Mouse (Mus musculus): Measurements from ENCODE around the gene Igsf3. TPM values are rescaled to one million over a fixed set of nuclear protein-coding genes. Genes with fewer than 3 reads are reported as not detected.
A peak's percentile ranks its signal among the peaks of the same experiment; 100 is the strongest.

Igsf3 gene
- total and polyA plus RNA-seq, 2 experiments from 2014 or later, result 84.2 to 102 TPM

GRCm38 (mm10) chr3:101443265-101443881 lies 66.5 kb downstream of the Igsf3 start:
- H3K9ac ChIP-seq (replicated peaks; ENCODE audit: low read length, poor library complexity, severe bottlenecking), result no peak overlapping the region
- peak; percentile 66 for DNase-seq (ENCODE audit: low spot score)

GRCm38 (mm10) chr3:101444437-101444836 lies 67.6 kb downstream of the Igsf3 start:
- Histone ChIP-seq H3K9ac (replicated peaks; ENCODE audit: low read length, poor library complexity, severe bottlenecking) (no peak overlapping the region), H3K4me2 (ENCODE audit: low read depth, low read length, poor library complexity, severe bottlenecking) (no peak overlapping the region), H3K27me3 (ENCODE audit: insufficient read depth, low read length) (no peaks in the 10 kb centered on the region), H3K27ac (ENCODE audit: low read depth, low read length) (no peak overlapping the region), H3K36me3 (ENCODE audit: insufficient read depth, low read length) (peaks cover 20% of the 10 kb centered on the region), H3K4me3 (ENCODE audit: low read depth, low read length) (no peak overlapping the region), H3K9me3 (ENCODE audit: low read length) (no peaks in the 10 kb centered on the region), H3K4me1 (ENCODE audit: insufficient read depth, low read length) (peaks cover 9% of the 10 kb centered on the region; the same call in 1 of the 2 replicates)
- TF ChIP-seq CTCF (IDR thresholded peaks at IDR 0.05), result no peak
- ATAC-seq (ENCODE audit: low FRiP score) (no peak), DNase-seq (ENCODE audit: low spot score) (no peak)
- WGBS, result 76% methylated on average over 8 of the region's 8 CpGs

More at GRCm38 (mm10) chr3:101443265-101443881, 66.5 kb downstream of the Igsf3 start:
- Histone ChIP-seq H3K4me3 (ENCODE audit: low read depth, low read length) (no peak overlapping the region), H3K9me3 (ENCODE audit: low read length) (no peaks in the 10 kb centered on the region), H3K36me3 (ENCODE audit: insufficient read depth, low read length) (peaks cover 23% of the 10 kb centered on the region), H3K27ac (ENCODE audit: low read depth, low read length) (peak overlapping the region; percentile 9; the same call in 1 of the 2 replicates), H3K4me2 (ENCODE audit: low read depth, low read length, poor library complexity, severe bottlenecking) (no peak overlapping the region), H3K27me3 (ENCODE audit: insufficient read depth, low read length) (no peaks in the 10 kb centered on the region), H3K4me1 (ENCODE audit: insufficient read depth, low read length) (peaks cover 1% of the 10 kb centered on the region; the same call in 1 of the 2 replicates)
- WGBS, result 72% methylated on average over 11 of the region's 11 CpGs
- ATAC-seq (ENCODE audit: low FRiP score), result peak; percentile 73; the same call in 1 of the 2 replicates
- peak; percentile 76 for TF ChIP-seq CTCF (IDR thresholded peaks at IDR 0.05)

- no peak for DNase-seq (ENCODE audit: low spot score)
- Histone ChIP-seq H3K4me3 (ENCODE audit: low read depth, low read length) (no peak overlapping the region), H3K27me3 (ENCODE audit: insufficient read depth, low read length) (no peaks in the 10 kb centered on the region), H3K27ac (ENCODE audit: low read depth, low read length) (0 out of 2 replicates have a peak overlapping the region, but pooled peaks have one; percentile 32), H3K36me3 (ENCODE audit: insufficient read depth, low read length) (peaks cover 14% of the 10 kb centered on the region; the same call in 1 of the 2 replicates), H3K4me2 (ENCODE audit: low read depth, low read length, poor library complexity, severe bottlenecking) (no peak overlapping the region), H3K9me3 (ENCODE audit: low read length) (no peaks in the 10 kb centered on the region), H3K4me1 (ENCODE audit: insufficient read depth, low read length) (peaks cover 14% of the 10 kb centered on the region; the same call in 1 of the 2 replicates), H3K9ac (replicated peaks; ENCODE audit: low read length, poor library complexity, severe bottlenecking) (no peak overlapping the region)
- WGBS, result 72% methylated on average over 4 of the region's 4 CpGs
- no peak for ATAC-seq (ENCODE audit: low FRiP score)
- TF ChIP-seq CTCF (IDR thresholded peaks at IDR 0.05), result 0 out of 2 replicates have a peak, but pooled peaks have one; percentile 9
Measured at GRCm38 (mm10) chr3:101447239-101447638, 70.4 kb downstream of the Igsf3 start.

- Histone ChIP-seq H3K9ac (replicated peaks; ENCODE audit: low read length, poor library complexity, severe bottlenecking) (no peak overlapping the region), H3K9me3 (ENCODE audit: low read length) (no peaks in the 10 kb centered on the region), H3K27ac (ENCODE audit: low read depth, low read length) (peak overlapping the region; percentile 71), H3K36me3 (ENCODE audit: insufficient read depth, low read length) (peaks cover 26% of the 10 kb centered on the region; the same call in 1 of the 2 replicates), H3K4me2 (ENCODE audit: low read depth, low read length, poor library complexity, severe bottlenecking) (no peak overlapping the region), H3K27me3 (ENCODE audit: insufficient read depth, low read length) (no peaks in the 10 kb centered on the region), H3K4me1 (ENCODE audit: insufficient read depth, low read length) (peaks cover 14% of the 10 kb centered on the region; the same call in 1 of the 2 replicates), H3K4me3 (ENCODE audit: low read depth, low read length) (no peak overlapping the region)
- 43% methylated on average over 3 of the region's 3 CpGs for WGBS
- no peak for TF ChIP-seq CTCF (IDR thresholded peaks at IDR 0.05)
- DNase-seq (ENCODE audit: low spot score), result no peak
- ATAC-seq (ENCODE audit: low FRiP score), result peak; percentile 81
Measured at GRCm38 (mm10) chr3:101448765-101449164, 71.9 kb downstream of the Igsf3 start.

- no peak overlapping the region for H3K27ac ChIP-seq (ENCODE audit: low read depth, low read length)
- H3K9ac ChIP-seq (replicated peaks; ENCODE audit: low read length, poor library complexity, severe bottlenecking), result no peak overlapping the region
- no peaks in the 10 kb centered on the region for H3K9me3 ChIP-seq (ENCODE audit: low read length)
- H3K4me3 ChIP-seq (ENCODE audit: low read depth, low read length), result no peak overlapping the region
- DNase-seq (ENCODE audit: low spot score) (no peak), ATAC-seq (ENCODE audit: low FRiP score) (no peak)
- no peaks in the 10 kb centered on the region for H3K27me3 ChIP-seq (ENCODE audit: insufficient read depth, low read length)
- H3K4me2 ChIP-seq (ENCODE audit: low read depth, low read length, poor library complexity, severe bottlenecking), result no peak overlapping the region
- 93% methylated on average over 31 of the region's 31 CpGs for WGBS
- no peak for TF ChIP-seq CTCF (IDR thresholded peaks at IDR 0.05)
- H3K4me1 ChIP-seq (ENCODE audit: insufficient read depth, low read length), result peaks cover 14% of the 10 kb centered on the region; the same call in 1 of the 2 replicates
- H3K36me3 ChIP-seq (ENCODE audit: insufficient read depth, low read length), result peaks cover 35% of the 10 kb centered on the region; the same call in 1 of the 2 replicates
Measured at GRCm38 (mm10) chr3:101450811-101451428, 74.0 kb downstream of the Igsf3 start.

- peak; percentile 53 for DNase-seq (ENCODE audit: low spot score)
- 64% methylated on average over 7 of the region's 7 CpGs for WGBS
- Histone ChIP-seq H3K36me3 (ENCODE audit: insufficient read depth, low read length) (peaks cover 32% of the 10 kb centered on the region), H3K9me3 (ENCODE audit: low read length) (no peaks in the 10 kb centered on the region), H3K9ac (replicated peaks; ENCODE audit: low read length, poor library complexity, severe bottlenecking) (no peak overlapping the region), H3K27me3 (ENCODE audit: insufficient read depth, low read length) (no peaks in the 10 kb centered on the region), H3K27ac (ENCODE audit: low read depth, low read length) (peak overlapping the region; percentile 52; the same call in 1 of the 2 replicates), H3K4me2 (ENCODE audit: low read depth, low read length, poor library complexity, severe bottlenecking) (no peak overlapping the region), H3K4me1 (ENCODE audit: insufficient read depth, low read length) (no peaks in the 10 kb centered on the region; the same call in 1 of the 2 replicates), H3K4me3 (ENCODE audit: low read depth, low read length) (no peak overlapping the region)
- no peak for ATAC-seq (ENCODE audit: low FRiP score)
- TF ChIP-seq CTCF (IDR thresholded peaks at IDR 0.05), result no peak
Measured at GRCm38 (mm10) chr3:101460618-101461017, 83.7 kb downstream of the Igsf3 start.

Measured in midbrain, postnatal 0 days (tissue).